Mouse (Mus musculus): Measurements from ENCODE around the gene Tnrc18.

Gene Tnrc18

DNA sequence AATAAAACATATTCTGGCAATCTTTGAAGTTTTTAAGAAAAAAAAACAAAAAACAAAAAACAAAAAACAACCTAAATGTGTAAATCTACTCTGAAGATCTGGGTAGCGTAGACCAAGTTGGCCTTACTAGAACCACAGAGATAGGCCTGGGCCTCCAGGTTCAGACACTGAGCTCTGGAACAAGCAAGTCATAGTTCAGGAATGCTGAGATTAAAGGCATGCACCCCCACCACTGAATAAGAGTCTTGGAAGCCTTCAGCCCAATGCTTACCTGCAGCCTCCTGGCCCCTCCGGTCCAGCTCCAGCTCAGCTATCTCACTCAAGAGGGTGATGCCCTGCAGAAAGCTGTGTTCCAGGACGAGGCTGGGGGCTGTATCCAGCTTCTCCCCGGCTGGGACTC is 46.4 kb downstream of the Tnrc18 start:
- DNase-seq, result no peak

DNA sequence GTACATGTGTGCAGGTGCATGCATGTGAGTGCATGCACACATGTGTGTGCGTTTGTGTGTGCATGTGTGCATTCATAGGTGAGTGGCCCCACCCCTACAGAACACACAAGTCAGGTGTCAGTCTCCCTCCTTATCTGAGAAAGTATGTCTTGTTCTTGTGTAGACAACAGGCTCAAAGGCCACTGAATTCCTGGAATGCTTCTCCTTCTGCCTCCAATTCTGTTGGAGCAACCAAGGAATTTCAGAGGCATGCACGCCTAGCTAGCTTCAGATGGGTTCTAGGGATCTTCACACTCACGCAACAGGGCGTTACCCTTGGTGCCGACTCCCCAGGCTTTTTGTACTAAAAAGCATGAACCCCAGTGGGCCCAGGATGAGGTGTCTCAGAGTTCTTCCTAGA is 47.8 kb downstream of the Tnrc18 start:
- DNase-seq, result no peak

DNA sequence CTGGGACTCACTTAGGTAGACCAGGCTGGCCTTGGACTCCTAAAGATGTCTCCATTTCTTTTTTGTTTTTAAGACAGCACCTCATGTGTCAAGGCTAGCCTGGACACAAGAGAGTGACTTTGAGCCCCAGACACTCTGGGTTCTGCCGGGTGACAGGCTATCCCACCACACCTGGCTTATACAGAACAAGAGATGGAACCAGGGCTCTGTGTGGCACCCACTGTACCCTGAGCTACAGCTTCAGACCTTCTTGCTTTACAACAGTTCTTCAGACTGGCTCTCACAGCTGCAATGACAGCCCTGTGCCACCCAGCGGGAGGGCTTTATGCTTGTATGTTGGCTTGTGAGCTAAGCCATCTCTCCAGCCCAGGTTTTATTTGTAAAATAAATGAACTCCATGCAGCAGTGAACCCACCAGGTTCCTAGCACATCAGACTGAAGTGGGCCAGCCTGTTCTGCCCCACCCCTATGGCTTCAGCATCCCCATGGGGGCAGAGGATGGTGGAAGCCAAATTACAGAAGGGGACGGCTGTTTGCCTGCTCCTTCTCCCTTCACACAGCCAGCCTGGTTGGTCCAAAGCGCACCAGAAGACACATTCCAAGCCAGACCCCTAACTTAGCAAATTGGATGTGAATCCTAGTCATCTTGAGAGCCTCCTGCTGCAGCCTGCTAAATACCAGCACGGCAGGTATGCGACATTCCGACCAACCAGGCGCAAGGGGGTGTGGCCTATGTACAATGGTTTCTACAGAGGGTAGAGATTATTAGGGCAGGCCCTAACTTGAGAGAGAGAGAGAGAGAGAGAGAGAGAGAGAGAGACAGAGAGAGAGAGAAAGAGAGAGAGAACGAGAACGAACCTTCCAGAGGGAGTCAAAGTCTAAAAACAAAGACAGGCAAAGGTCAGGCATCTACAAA is 48.9 kb downstream of the Tnrc18 start:
- DNase-seq, result no peak

DNA sequence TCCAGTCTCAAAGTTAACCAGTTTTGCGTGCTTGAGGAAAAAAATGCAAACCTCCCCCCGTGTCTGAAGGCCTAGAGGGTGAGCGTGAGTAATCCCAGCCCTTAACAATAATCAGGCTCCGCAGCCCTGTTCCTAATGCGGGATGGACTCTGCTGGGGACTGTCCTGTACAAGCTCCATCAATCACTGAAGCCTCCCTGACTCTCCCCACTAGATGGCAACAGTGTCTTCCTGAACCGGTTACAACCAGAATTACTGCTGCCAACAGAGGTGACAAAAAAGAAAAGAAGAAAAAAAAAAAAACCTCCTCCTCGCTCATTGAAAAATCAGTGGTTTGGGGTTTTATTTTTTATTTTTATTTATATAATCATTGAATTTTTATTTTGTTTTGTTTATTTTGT is 49.5 kb downstream of the Tnrc18 start:
- peak; percentile 97 for DNase-seq

DNA sequence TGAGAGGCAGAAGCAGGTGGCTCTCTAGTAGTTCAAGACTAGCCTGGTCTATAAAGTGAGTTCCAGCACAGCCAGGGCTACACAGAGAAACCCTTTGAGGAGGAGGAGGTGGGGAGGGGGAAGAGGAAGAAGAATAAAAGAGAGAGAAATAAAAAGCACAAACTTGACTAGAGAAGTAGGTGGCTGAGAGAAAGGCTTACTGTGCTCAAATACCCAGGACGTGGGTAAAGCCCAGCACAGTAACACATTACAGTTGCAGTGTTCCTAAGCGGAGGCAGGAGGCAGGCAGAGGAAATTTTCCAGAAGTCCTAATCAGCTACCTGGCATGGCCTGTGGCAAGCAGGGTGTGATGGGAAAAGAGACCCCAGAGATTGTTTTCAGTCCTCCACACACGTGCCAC is 50.8 kb downstream of the Tnrc18 start:
- no peak for DNase-seq

DNA sequence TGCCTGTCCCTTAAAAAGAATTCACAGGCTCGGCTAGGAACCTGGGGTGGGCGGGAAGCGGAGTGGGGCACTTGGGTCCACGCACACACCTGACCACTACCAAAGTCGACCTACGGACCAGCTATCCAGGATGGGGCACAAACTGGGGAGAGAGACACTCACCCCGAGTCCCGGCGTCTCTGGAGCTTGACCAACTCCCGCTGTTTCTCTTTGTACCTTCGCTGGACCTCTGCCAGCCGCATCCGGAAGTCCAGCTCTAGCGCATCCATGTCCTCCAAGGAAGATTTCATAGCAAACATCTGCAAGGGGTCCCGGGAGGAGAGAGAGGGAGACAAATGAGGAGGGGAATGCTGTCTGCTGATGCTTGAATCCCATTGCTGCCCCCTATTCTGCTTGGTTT is 52.6 kb downstream of the Tnrc18 start:
- DNase-seq, result no peak

DNA sequence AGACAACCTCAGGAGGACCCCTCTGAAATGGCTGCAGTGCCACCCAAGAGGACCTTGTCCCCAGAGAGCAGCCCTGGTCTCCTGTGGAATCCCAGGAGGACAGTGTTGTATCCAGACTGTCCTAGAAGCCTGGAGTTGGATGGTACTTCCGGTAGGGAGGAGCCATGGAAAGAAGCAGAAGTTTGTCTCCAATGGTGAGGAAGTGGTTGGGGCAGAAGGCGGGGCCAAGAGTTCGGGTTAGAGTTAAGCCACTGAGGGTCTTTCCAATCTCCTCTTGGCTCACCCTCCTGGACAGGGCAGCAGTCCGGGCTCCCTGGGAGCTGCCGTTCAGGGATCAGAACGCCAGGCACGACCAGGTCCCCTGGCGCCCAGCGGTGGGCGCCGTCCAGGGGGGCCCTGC is 53.2 kb downstream of the Tnrc18 start:
- no peak for DNase-seq

DNA sequence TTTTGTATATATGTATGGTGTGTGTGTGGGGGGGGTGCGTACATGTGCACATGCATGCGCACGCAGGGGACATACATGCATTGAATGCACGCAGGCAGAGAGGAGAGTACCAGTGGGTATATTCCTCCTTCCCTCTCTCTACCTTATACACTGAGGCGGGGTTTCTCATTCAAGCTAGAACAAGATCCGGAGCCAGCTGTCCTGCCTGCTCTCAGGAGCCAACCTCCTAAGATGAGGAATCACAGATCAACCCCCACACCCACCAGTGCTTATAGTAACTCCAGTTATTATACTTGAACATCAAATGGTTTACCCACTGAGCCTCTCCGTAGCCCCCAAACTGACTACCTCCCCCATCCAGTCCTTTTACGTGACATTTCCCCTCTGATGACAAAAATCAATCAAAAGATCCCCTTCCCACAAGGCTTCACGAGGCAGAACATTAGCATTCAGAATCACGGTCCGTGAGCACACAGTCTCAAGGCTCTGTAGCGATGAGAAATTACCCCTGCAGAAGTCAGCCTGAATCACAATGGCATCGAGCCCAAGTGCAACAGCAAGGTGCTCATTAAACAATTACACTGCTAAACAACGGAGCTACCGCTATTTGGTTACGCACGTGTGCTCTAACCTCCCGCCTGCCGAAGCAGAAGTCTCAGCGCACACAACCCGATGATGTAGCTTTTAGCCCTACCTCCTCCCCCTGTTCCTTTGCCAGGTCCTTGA is 55.2 kb downstream of the Tnrc18 start:
- DNase-seq, result no peak

DNA sequence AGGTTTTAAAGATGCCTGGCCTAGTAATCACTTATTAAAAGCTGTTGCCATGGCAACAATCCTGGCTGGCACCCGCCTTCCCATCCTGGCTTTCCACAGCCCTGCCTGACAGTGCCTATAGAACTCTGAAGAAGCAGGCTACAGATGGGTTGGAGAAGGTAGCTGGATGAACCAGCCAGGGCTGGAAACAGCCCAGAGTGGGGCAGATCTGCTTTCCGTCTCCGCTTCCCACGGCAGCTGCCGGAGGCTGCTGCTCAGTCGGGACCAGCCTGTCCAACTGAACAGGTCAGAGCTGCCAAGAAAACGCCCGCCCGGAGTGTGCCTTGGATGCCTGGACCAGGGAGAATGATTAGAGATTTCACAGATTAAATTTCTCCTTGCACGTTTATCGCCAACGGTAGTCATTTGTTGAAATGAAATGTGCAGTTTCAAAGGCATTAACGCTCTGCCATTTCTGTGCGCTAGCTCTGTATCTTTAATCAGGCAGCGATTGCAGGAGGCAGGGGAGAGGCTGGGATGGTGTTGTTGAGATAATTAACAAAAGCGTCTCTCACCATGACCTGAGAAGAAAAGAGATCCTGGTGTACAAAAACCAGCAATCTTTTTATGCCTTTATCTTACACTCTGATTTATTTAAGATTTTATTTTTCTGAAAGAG is 56.0 kb downstream of the Tnrc18 start:
- no peak for DNase-seq

DNA sequence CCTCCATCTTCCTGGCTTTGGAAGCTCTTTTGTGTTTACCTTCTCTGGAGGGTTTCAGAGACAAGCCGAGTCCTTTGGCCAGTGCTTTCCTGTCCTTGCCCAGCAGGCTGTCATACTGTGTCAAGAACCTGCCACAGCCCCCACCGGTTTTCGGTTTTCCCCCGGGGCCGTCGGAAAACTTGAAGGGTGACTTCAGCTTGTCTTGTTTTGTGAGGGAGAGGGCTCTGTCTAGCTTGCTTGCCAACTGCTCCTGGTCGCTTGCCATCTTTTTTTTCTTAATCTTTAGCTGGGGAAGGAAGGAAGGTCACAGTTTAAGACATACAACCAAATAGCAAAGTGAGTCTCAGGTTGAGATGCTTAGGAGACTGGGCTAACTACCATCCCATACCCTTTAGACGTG is 57.7 kb downstream of the Tnrc18 start:
- DNase-seq, result no peak

DNA sequence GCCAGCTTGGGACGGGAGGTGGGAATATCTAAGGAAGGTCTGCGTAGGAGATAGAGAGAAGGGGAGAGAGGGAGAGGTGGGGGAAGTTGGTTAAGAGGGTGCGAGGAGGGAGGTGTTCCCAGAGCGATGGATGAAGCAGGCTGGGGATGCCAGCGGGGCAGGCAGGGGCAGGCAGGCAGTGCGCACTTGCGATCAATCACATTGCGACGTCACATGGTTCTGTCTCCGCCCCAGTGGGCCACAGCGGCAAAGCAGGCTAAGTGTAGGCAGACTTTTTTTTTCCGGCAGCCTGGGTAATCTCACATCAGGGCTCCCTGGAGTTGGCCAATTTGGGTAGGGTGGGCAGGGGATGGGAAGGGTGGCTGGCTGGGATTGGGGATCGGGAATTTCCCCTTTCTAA is 65.2 kb downstream of the Tnrc18 start:
- DNase-seq, result no peak

DNA sequence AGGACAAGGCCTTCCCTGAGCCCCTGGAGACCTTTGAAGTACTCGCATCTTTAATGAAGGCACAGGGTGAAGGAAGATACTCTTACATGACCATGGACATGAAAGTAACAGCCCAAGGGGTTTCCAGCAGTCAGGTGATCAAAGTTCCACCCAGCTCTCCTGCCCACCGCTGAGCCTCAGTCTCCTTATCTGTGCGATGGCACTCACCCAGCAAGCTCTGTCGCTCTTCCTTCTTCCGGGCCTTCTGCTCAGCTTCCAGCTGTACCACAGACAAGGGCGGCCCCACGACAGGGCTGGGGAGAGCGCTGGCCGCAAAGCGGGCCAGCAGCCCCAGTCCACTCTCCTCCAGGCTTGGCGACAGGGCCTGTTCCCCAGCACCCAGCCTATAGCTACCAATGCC is 67.3 kb downstream of the Tnrc18 start:
- no peak for DNase-seq

DNA sequence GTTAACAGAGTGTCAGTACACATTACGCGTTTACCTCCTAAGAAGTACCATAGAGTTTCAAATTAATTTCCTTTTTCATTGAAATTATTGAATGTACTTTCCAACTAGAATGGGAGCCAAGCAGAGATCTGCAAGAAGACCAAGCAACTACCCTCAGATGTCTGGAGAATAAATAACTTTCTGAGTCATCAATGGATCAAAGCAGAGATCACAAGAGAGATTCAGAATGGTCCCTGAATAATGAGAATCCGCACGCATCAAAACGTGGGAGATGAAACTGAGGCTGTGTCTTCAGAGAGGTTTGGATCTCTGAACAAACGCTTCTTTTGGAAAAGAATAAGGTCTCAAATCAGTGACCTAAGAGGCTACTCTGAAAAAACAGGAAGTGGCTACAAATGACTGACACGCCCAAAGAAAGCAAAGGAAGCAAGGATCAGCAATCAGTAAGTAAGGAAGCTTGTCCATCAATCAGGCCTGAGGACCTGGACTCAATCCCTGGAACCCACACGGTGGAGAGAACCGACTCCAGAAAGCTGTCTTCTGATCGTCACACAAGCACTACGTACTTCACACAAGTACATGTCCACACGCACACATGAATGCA is 70.3 kb downstream of the Tnrc18 start:
- no peak for DNase-seq

DNA sequence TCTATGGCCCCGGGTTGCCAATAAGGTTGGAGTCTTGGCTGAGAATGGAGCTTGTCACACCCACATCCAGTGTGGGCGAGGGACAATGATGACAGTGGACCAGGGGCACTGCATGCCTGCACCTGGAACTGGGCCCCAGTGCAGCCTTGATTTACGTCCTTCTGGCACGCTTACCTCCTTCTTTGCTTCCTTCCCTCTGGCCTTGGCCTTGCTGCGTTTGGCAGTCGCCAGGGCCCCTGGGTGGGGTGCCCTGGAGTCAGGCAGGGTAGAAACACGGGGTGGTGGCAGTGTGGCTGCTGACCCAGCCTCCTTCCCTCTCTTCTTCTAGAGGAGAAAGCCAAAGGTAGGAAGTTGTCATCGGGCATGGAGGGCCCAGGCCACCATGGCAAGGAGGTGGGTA is 77.5 kb downstream of the Tnrc18 start:
- no peak for DNase-seq

DNA sequence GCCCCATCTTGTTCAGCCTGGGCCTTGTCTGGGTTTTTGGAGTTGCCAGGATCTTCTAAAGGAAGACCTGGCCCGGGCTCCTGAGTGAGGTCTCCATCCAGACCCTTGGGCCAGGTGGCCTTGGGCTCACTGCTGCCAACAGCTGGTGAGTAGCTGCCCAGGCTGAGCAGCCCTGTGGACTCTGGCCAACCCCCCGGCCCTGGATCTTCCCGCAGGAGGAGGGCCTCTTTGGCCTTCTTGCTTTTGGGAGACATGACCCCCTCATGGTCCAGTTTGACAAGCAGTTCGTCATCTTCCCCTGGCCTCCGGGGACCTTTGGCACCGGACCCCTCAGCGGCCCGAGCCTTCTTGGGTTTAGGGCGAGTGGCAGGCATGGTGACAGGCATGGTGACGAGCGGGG is 85.5 kb downstream of the Tnrc18 start:
- DNase-seq, result no peak

DNA sequence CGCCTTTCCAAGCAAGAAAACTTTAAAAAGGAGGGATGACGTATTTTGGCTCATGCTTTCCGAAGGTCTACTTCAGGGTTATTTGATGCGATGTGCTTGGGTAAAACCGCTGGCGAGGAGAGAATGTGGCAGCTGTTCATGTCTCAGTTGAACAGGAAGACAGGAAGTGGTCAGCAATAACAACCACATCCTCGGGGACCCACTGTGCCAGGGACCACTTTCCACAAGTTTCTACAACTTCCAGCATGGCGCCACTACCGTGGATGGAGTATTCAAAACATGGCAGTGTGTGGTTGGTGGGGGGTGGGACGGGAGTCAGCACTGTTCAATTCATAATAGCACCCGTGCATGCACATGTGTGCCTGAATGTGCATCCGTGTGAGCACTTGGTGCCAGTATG is 87.2 kb downstream of the Tnrc18 start:
- DNase-seq, result no peak

DNA sequence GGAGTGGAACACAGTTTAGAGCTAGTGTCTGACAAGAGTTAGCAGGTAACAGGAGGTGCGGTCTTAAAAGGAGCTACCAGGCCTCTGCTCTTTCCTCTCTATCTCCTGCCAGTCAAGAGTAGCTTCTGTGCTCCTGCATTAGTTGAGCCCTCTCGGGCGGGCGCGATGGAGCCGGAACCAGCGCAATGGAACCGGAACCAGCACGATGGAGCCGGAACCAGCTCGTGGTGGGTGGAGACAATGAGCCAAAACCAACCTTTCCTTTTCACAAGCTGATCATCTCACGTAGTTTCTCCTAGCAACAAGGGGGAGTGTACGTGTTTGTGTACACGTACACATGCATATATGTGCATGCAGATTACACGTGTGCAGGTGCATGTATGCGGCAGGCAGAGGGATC is 89.2 kb downstream of the Tnrc18 start:
- no peak for DNase-seq

DNA sequence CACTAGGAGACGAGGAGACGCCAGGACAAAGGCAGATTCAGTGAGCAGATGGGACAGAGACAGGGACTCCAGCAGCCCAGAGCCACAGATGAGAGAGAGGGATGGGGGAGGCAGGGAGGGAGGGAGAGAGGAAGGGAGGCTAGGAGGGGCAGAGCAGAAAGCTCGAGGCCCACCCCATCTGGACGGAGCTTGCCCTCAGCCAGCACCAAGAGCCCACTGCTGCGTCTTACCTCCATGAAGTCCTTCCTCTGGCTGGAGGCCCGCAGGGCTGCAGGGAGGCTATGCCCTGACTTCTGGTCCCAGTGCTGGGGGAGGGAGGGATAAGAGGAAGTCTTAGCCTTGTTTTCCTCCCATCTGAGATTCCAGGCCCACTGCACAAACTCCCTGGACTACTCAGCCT is 90.7 kb downstream of the Tnrc18 start:
- no peak for DNase-seq

DNA sequence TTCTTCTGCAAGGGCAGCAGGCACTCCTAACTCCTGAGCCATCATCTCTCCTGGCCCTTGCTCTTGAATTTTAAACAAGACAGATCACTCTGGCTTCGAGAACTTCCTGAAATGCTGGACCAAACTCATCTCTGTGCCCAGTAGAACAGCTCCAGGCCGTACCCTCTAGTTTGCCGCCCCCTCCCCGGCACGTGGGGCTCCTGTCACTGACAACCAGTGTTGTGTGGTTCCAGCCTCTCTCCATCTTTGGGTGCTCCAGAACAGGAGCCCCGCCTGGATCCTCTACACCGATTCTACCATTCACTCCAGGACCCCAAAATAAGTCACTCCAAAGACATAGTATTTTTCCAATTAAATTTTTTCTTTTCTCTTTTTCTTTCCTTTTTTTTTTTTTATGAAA is 93.2 kb downstream of the Tnrc18 start:
- no peak for DNase-seq

DNA sequence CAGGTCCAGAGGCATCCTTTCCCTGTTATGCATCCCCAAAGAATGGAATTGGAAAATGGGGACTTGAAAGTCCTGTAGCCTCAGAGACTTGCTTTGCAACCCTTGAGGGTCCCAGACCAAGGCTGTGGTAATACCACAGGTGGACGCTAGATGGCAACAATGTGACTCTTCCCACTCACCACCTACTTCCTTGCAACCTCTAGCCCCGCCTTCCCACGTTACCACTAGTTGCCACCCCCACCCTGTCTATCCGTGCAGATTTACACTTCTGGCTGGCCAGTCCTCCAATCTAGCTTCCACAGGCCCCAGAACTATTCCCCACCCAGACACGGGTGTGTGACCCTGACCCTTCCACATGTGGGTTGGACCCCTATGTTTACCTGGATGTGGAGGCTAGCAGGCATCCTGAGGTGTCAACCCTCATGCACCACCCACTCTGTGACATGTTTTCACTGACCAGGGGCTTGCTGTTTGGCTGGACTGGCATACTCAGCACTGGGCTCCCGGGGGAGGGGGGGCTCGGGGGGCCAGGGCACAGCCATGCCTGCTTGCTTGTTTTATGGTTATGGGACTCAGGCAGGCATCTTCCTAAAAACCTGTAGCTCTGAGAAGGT is 93.8 kb downstream of the Tnrc18 start:
- DNase-seq, result peak; percentile 95

DNA sequence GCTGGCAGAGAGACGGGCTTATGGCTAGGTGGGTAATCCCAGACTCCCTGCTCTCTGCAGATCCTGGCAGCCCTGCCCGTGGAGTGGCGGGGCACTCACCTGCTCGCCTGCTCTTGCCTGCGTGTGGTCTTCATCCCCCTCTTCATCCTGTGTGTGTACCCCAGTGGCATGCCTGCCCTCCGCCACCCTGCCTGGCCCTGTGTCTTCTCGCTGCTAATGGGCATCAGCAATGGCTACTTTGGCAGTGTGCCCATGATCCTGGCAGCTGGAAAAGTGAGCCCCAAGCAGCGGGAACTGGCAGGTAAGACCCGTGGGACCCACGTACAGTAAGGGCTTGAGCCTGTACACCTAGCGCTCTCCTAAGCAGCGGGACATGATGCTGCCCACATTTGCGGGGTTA is 97.6 kb downstream of the Tnrc18 start:
- DNase-seq, result no peak

DNA sequence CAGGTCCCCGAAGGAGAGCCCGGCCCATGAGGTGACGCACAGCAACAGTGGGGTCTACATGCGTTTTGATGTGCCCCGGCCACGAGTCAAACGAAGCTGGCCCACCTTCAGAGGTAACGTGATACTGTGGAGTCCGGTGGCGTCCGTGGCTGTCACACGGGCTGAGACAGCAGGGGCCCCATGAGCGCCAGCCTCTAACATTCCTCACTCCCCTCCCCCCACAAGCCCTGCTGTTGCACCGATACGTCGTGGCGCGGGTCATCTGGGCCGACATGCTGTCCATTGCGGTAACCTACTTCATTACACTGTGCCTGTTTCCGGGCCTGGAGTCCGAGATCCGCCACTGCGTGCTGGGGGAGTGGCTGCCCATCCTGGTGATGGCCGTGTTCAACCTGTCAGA is 99.0 kb downstream of the Tnrc18 start:
- DNase-seq, result no peak

DNA sequence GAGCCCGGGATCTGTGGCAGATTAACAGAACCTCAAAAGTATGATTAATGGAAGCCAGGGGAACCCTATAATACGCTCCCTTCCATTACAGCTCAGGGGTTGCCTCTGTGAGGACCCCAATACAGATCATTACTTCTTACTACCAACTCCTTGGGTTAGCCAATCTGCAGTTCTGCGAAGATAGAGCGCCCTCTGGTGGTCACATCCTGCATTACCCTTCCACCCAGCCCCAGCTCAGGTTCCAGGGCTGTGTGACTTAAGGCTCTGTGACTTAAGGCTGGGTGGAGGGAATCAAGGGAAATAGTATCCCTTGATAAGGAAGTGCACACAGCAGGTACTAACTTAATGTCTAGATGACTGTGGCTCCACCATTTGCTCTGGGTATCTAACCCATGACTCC is 99.4 kb downstream of the Tnrc18 start:
- peak; percentile 94 for DNase-seq

Data from heart, adult 11 months (tissue).